Mouse (Mus musculus) lung, postnatal 0 days (tissue): Measurements from ENCODE around the gene Patj.

Experiments used
- CTCF ChIP-seq: IDR thresholded peaks from 2 replicates; pipeline ENCODE4 v1.5.1; 2016; ENCODE audit warnings: antibody characterized with exemption, mild to moderate bottlenecking
- EP300 ChIP-seq: IDR thresholded peaks from 2 replicates; pipeline ENCODE4 v1.6.1; 2016; ENCODE audit warnings: antibody characterized with exemption, mild to moderate bottlenecking, control low read depth

DNA sequence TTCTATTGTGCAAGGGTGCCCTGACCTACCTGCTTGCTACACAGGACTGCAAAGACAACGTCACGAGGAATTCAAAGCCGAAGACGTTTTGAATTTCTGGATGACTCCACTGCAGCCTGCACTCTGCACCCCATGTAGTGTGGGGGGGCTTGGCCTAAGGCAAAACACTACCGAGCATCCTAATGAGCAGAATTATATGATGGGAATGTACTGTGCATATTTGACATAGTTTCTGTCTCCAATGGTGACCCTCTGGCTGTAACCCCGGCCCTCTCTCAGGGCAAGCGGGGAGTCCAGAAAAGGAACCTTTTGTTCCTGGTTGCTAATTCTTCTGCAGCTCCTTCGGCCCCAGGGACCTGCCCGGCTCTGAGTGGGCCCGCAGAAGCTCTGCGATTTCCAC lies 360.6 kb downstream of the Patj start:
- TF ChIP-seq CTCF = no peak
- TF ChIP-seq EP300 = no peak
